Mouse (Mus musculus): Measurements from ENCODE around the gene Ptpro. TPM values are rescaled to one million over a fixed set of nuclear protein-coding genes. Genes with fewer than 3 reads are reported as not detected.
"Not testable (repeated sequence)": the region's sequence is repeated elsewhere in the genome, so short reads cannot be mapped to it uniquely, and the experiment has no call there.

Ptpro gene
- polyA plus RNA-seq, 2 experiments, result 2.0 to 2.3 TPM

GRCm38 (mm10) chr6:137472129-137472528 lies 220.0 kb downstream of the Ptpro start:
- no peak for DNase-seq (ENCODE audit: low spot score)
- no peak overlapping the region for H3K9ac ChIP-seq (ENCODE audit: low read depth, low read length, severe bottlenecking)
- no peak overlapping the region for H3K4me3 ChIP-seq (replicated peaks; ENCODE audit: low read length)
- H3K36me3 ChIP-seq (ENCODE audit: control insufficient read depth, insufficient read depth, low read length), result no peaks in the 10 kb centered on the region
- WGBS, result 80% methylated on average over 9 of the region's 9 CpGs
- no peaks in the 10 kb centered on the region for H3K27me3 ChIP-seq (ENCODE audit: control insufficient read depth, insufficient read depth, low read length)
- no peaks in the 10 kb centered on the region for H3K9me3 ChIP-seq (ENCODE audit: control insufficient read depth, low read length)
- no peak for TF ChIP-seq POLR2A (IDR thresholded peaks at IDR 0.05; ENCODE audit: borderline replicate concordance, extremely low read depth, insufficient read depth, insufficient read length)
- H3K4me1 ChIP-seq (ENCODE audit: control insufficient read depth, insufficient read depth, low read length), result peaks cover 18% of the 10 kb centered on the region
- H3K4me2 ChIP-seq (replicated peaks; ENCODE audit: low read depth, low read length, severe bottlenecking), result no peak overlapping the region
- H3K27ac ChIP-seq (replicated peaks; ENCODE audit: low read depth, low read length), result no peak overlapping the region
- ATAC-seq (ENCODE audit: low FRiP score, low read depth), result no peak

DNA sequence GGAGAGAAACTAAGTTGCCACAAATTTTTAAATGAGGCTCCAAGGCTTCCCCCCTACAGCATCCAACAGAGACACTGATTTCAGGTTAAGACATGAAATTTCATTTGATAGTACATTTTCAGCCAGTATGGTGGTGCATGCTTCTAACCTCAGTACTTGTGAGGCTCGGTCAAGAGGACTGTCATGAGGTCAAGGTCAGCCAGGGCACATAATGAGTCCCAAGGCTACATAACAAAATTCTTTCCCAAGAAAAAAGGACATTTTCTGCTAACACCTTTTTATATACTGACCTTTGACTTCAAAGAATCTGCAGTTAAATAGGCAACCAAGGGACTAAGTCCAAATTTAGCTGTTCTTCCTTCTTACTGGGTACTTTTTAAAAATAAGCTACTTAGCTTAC lies 221.3 kb downstream of the Ptpro start:
- Histone ChIP-seq H3K36me3 (ENCODE audit: control insufficient read depth, insufficient read depth, low read length) (no peaks in the 10 kb centered on the region), H3K27ac (replicated peaks; ENCODE audit: low read depth, low read length) (no peak overlapping the region), H3K9me3 (ENCODE audit: control insufficient read depth, low read length) (no peaks in the 10 kb centered on the region), H3K4me3 (replicated peaks; ENCODE audit: low read length) (no peak overlapping the region), H3K4me1 (ENCODE audit: control insufficient read depth, insufficient read depth, low read length) (peaks cover 16% of the 10 kb centered on the region), H3K27me3 (ENCODE audit: control insufficient read depth, insufficient read depth, low read length) (no peaks in the 10 kb centered on the region), H3K4me2 (replicated peaks; ENCODE audit: low read depth, low read length, severe bottlenecking) (no peak overlapping the region), H3K9ac (ENCODE audit: low read depth, low read length, severe bottlenecking) (no peak overlapping the region)
- DNase-seq (ENCODE audit: low spot score) (no peak), ATAC-seq (ENCODE audit: low FRiP score, low read depth) (no peak)
- no peak for TF ChIP-seq POLR2A (IDR thresholded peaks at IDR 0.05; ENCODE audit: borderline replicate concordance, extremely low read depth, insufficient read depth, insufficient read length)
- WGBS, result 45% methylated on average over 1 of the region's 1 CpGs

DNA sequence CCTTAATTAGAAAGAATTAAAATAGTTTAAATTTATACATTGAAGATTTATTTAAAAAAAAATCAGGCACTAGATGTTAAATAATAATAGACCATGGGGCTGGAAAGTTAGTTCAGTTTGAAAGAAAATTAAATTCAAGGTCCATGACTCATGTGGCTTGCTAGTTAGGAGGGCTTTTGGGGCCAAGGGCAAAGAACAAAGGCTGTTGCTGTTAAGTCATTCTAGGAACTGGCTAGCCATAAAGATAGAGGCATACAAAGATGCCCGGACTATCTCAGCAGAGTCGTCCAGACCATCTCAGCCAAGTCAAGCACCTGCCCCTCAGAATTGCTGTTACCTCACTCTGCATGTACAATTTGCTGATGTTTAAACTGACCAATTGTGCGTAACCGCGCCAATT lies 223.6 kb downstream of the Ptpro start:
- not testable (repeated sequence) for H3K4me3 ChIP-seq (replicated peaks; ENCODE audit: low read length); H3K27ac ChIP-seq (replicated peaks; ENCODE audit: low read depth, low read length); H3K9ac ChIP-seq (ENCODE audit: low read depth, low read length, severe bottlenecking); H3K27me3 ChIP-seq (ENCODE audit: control insufficient read depth, insufficient read depth, low read length); H3K36me3 ChIP-seq (ENCODE audit: control insufficient read depth, insufficient read depth, low read length); ATAC-seq (ENCODE audit: low FRiP score, low read depth); H3K4me2 ChIP-seq (replicated peaks; ENCODE audit: low read depth, low read length, severe bottlenecking); DNase-seq (ENCODE audit: low spot score); H3K4me1 ChIP-seq (ENCODE audit: control insufficient read depth, insufficient read depth, low read length); H3K9me3 ChIP-seq (ENCODE audit: control insufficient read depth, low read length)
- WGBS, result 95% methylated on average over 5 of the region's 5 CpGs

- H3K9me3 ChIP-seq (ENCODE audit: control insufficient read depth, low read length), result no peaks in the 10 kb centered on the region
- 90% methylated on average over 7 of the region's 7 CpGs for WGBS
- peaks cover 9% of the 10 kb centered on the region; the same call in 1 of the 2 replicates for H3K36me3 ChIP-seq (ENCODE audit: control insufficient read depth, insufficient read depth, low read length)
- no peak overlapping the region for H3K9ac ChIP-seq (ENCODE audit: low read depth, low read length, severe bottlenecking)
- no peak overlapping the region for H3K27ac ChIP-seq (replicated peaks; ENCODE audit: low read depth, low read length)
- ATAC-seq (ENCODE audit: low FRiP score, low read depth) (no peak), DNase-seq (ENCODE audit: low spot score) (no peak)
- H3K4me1 ChIP-seq (ENCODE audit: control insufficient read depth, insufficient read depth, low read length), result no peaks in the 10 kb centered on the region
- no peak overlapping the region for H3K4me2 ChIP-seq (replicated peaks; ENCODE audit: low read depth, low read length, severe bottlenecking)
- no peaks in the 10 kb centered on the region for H3K27me3 ChIP-seq (ENCODE audit: control insufficient read depth, insufficient read depth, low read length)
- H3K4me3 ChIP-seq (replicated peaks; ENCODE audit: low read length), result no peak overlapping the region
- TF ChIP-seq POLR2A (IDR thresholded peaks at IDR 0.05; ENCODE audit: borderline replicate concordance, extremely low read depth, insufficient read depth, insufficient read length), result no peak
These were observed 230.8 kb downstream of the Ptpro start for GRCm38 (mm10) chr6:137482891-137483290.

DNA sequence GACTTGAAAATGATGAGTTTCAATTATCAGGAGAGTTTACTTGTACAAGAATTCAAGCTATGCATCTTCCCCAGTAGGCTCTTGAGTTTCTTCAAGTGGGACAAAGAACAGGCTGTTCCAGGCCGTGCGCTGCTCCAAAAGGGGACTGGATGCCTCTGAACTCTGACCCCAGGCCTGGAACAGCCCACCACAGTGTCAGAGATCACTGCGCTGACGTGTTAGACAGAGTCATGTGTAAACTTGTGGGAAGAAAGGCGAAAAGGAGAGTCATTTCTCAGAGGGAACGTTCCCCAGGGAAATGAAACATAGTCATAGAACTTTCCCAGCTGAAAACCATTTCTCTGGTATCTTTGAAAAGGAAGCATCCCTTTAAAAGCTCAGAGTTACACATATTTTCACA lies 235.3 kb downstream of the Ptpro start:
- ATAC-seq (ENCODE audit: low FRiP score, low read depth), result 0 out of 2 replicates have a peak, but pooled peaks have one; percentile 41
- DNase-seq (ENCODE audit: low spot score), result no peak
- Histone ChIP-seq H3K9ac (ENCODE audit: low read depth, low read length, severe bottlenecking) (no peak overlapping the region), H3K9me3 (ENCODE audit: control insufficient read depth, low read length) (no peaks in the 10 kb centered on the region), H3K4me1 (ENCODE audit: control insufficient read depth, insufficient read depth, low read length) (no peaks in the 10 kb centered on the region), H3K4me3 (replicated peaks; ENCODE audit: low read length) (no peak overlapping the region), H3K4me2 (replicated peaks; ENCODE audit: low read depth, low read length, severe bottlenecking) (no peak overlapping the region), H3K36me3 (ENCODE audit: control insufficient read depth, insufficient read depth, low read length) (0 out of 2 replicates have a peak, but pooled peaks cover 10% of the 10 kb centered on the region), H3K27me3 (ENCODE audit: control insufficient read depth, insufficient read depth, low read length) (no peaks in the 10 kb centered on the region), H3K27ac (replicated peaks; ENCODE audit: low read depth, low read length) (no peak overlapping the region)
- no peak for TF ChIP-seq POLR2A (IDR thresholded peaks at IDR 0.05; ENCODE audit: borderline replicate concordance, extremely low read depth, insufficient read depth, insufficient read length)
- WGBS, result 65% methylated on average over 6 of the region's 6 CpGs

DNA sequence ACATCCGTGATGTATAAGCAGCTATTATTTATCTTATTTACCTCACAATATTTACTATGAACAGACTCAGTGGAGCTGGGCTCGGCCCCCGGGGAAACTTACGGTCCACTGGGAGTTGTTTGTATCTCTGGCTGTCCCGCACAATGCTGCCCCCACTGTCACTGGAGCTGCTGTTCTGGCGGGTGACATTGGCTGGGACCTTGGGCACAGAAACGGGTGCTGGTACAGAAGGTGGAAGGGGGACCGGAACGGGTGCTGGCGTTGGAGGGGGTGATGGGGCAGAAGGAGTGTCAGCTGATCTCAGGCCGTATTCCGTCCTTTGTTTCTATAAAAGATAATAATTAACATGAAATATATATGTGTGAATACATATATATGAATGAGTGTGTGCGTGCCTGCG lies 238.0 kb downstream of the Ptpro start:
- TF ChIP-seq POLR2A (IDR thresholded peaks at IDR 0.05; ENCODE audit: borderline replicate concordance, extremely low read depth, insufficient read depth, insufficient read length), result no peak
- no peak for DNase-seq (ENCODE audit: low spot score)
- Histone ChIP-seq H3K4me1 (ENCODE audit: control insufficient read depth, insufficient read depth, low read length) (no peaks in the 10 kb centered on the region), H3K4me3 (replicated peaks; ENCODE audit: low read length) (no peak overlapping the region), H3K9me3 (ENCODE audit: control insufficient read depth, low read length) (no peaks in the 10 kb centered on the region), H3K27ac (replicated peaks; ENCODE audit: low read depth, low read length) (no peak overlapping the region), H3K4me2 (replicated peaks; ENCODE audit: low read depth, low read length, severe bottlenecking) (no peak overlapping the region), H3K9ac (ENCODE audit: low read depth, low read length, severe bottlenecking) (no peak overlapping the region), H3K36me3 (ENCODE audit: control insufficient read depth, insufficient read depth, low read length) (0 out of 2 replicates have a peak, but pooled peaks cover 5% of the 10 kb centered on the region), H3K27me3 (ENCODE audit: control insufficient read depth, insufficient read depth, low read length) (no peaks in the 10 kb centered on the region)
- 94% methylated on average over 14 of the region's 14 CpGs for WGBS
- ATAC-seq (ENCODE audit: low FRiP score, low read depth), result no peak

All from limb, embryonic 14.5 days (tissue).